Mouse (Mus musculus) cortical plate, adult 2 months (tissue): ENCODE results near the gene Nav1.

Source experiments
- CTCF ChIP-seq: fragments of 200-500 bp; IDR thresholded peaks from 2 replicates; pipeline ENCODE4 v1.5.1; 2011; ENCODE audit warnings: mild to moderate bottlenecking, control low read depth, low read length; ENCODE audit not compliant: insufficient read depth; ENCODE audit errors: extremely low read depth
- POLR2A ChIP-seq: fragments of 200-500 bp; IDR thresholded peaks from 2 replicates; pipeline ENCODE4 v1.6.1; 2011; ENCODE audit warnings: mild to moderate bottlenecking, low read length, control low read depth; ENCODE audit not compliant: insufficient read depth; ENCODE audit errors: extremely low read depth

DNA sequence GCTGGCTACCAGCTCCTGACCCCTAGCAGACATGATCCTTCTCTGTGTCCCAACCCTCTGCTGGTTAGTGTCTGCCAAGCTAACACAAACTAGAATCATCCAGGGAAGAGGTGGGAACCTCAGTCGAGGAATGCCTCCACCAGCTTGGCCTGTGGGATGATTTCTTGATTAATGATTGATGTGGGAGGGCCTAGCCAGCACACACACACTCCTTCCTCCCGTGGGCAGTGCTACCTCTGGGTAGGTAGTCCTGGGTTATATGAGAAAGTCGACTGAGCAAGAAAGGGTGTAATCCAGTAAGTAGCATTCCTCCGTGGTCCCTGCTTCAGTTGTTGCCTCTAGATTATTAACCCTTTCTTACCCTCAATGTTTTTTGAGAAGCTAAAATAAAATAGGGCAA lies 45.0 kb downstream of the Nav1 start:
- TF ChIP-seq POLR2A (no peak), CTCF (no peak)
